Mouse (Mus musculus): ENCODE measurements around the gene Creb3l4.
"Not testable (repeated sequence)": the region's sequence is repeated elsewhere in the genome, so short reads cannot be mapped to it uniquely, and the experiment has no call there.

The Creb3l4 gene

GRCm38 (mm10) chr3:90242984-90243775, at the start of gene Creb3l4:
TSS of gene Creb3l4 (minus strand) at chr3:90243512.
- DNase-seq = peak; percentile 75

GRCm38 (mm10) chr3:90292345-90293275, 49.3 kb upstream of the Creb3l4 start, which contains the start of gene Gatad2b:
TSS of gene Gatad2b (plus strand) at chr3:90293178.
- DNase-seq = peak; percentile 100

GRCm38 (mm10) chr3:90291982-90292344, 48.7 kb upstream of the Creb3l4 start:
- no peak for DNase-seq

GRCm38 (mm10) chr3:90290602-90291001, 47.3 kb upstream of the Creb3l4 start:
- no peak for DNase-seq

GRCm38 (mm10) chr3:90289403-90289802, 46.1 kb upstream of the Creb3l4 start:
- DNase-seq = not testable (repeated sequence)

- no peak for DNase-seq
Observed at GRCm38 (mm10) chr3:90284150-90284549, 40.8 kb upstream of the Creb3l4 start.

GRCm38 (mm10) chr3:90280708-90281107, 37.4 kb upstream of the Creb3l4 start:
- DNase-seq = no peak

- DNase-seq = peak; percentile 51
Observed at GRCm38 (mm10) chr3:90279743-90280142, 36.4 kb upstream of the Creb3l4 start.

- DNase-seq = no peak
Observed at GRCm38 (mm10) chr3:90279216-90279615, 35.9 kb upstream of the Creb3l4 start.

GRCm38 (mm10) chr3:90278211-90278610, 34.9 kb upstream of the Creb3l4 start:
- DNase-seq = no peak

- no peak for DNase-seq
Observed at GRCm38 (mm10) chr3:90277793-90278192, 34.5 kb upstream of the Creb3l4 start.

- DNase-seq = no peak
Observed at GRCm38 (mm10) chr3:90276858-90277257, 33.5 kb upstream of the Creb3l4 start.

- no peak for DNase-seq
Observed at GRCm38 (mm10) chr3:90275286-90275685, 32.0 kb upstream of the Creb3l4 start.

GRCm38 (mm10) chr3:90273855-90274254, 30.5 kb upstream of the Creb3l4 start:
- DNase-seq = no peak

- no peak for DNase-seq
Observed at GRCm38 (mm10) chr3:90272170-90272569, 28.9 kb upstream of the Creb3l4 start.

GRCm38 (mm10) chr3:90270784-90271183, 27.5 kb upstream of the Creb3l4 start:
- DNase-seq = no peak

GRCm38 (mm10) chr3:90268971-90269370, 25.7 kb upstream of the Creb3l4 start:
- DNase-seq = no peak

GRCm38 (mm10) chr3:90268190-90268589, 24.9 kb upstream of the Creb3l4 start:
- no peak for DNase-seq

GRCm38 (mm10) chr3:90266901-90267775, 23.8 kb upstream of the Creb3l4 start:
- DNase-seq = no peak

GRCm38 (mm10) chr3:90265932-90266741, 22.8 kb upstream of the Creb3l4 start:
- DNase-seq = peak; percentile 29

- DNase-seq = peak; percentile 94
Observed at GRCm38 (mm10) chr3:90265034-90265931, 22.0 kb upstream of the Creb3l4 start, which contains the start of gene Dennd4b. TSS of gene Dennd4b (plus strand) at chr3:90265185.

All from lung, postnatal 36 days (tissue).